Mouse (Mus musculus) neural tube, embryonic 11.5 days (tissue): Measurements from ENCODE around the gene Snrnp70. TPM values are rescaled to one million over a fixed set of nuclear protein-coding genes. Genes with fewer than 3 reads are reported as not detected.
A peak's percentile ranks its signal among the peaks of the same experiment; 100 is the strongest.

Experiments used
- ATAC-seq: fragments of 200-750 bp; cut with Nextera tagmentation; 2 replicates; pipeline ENCODE4 v1.8.0; 2017; ENCODE audit warnings: moderate number of reproducible peaks, mild to moderate bottlenecking, moderate TSS enrichment, moderate library complexity; ENCODE audit not compliant: insufficient read depth, low FRiP score, low TSS enrichment
- DNase-seq: peaks from one replicate; pipeline ENCODE4 v3.0.0-alpha.2; 2015; ENCODE audit warnings: low spot score
- H3K27ac ChIP-seq: fragments of 300-500 bp; sonication (generic); 2 replicates; pipeline ENCODE4 v1.5.1; 2014; ENCODE audit warnings: low read depth, mild to moderate bottlenecking, low read length
- H3K27me3 ChIP-seq: fragments of 300-500 bp; sonication (generic); 2 replicates; pipeline ENCODE4 v1.6.1; 2014; ENCODE audit warnings: mild to moderate bottlenecking, low read length, mixed read lengths; ENCODE audit not compliant: control insufficient read depth, insufficient read depth
- H3K36me3 ChIP-seq: fragments of 300-500 bp; sonication (generic); 2 replicates; pipeline ENCODE4 v1.6.1; 2014; ENCODE audit warnings: mild to moderate bottlenecking, low read length, moderate library complexity, mixed read lengths; ENCODE audit not compliant: control insufficient read depth, insufficient read depth
- H3K4me1 ChIP-seq: fragments of 300-500 bp; sonication (generic); 2 replicates; pipeline ENCODE4 v1.6.1; 2014; ENCODE audit warnings: low read length, mixed read lengths; ENCODE audit not compliant: control insufficient read depth, insufficient read depth
- H3K4me2 ChIP-seq: fragments of 300-500 bp; sonication (generic); 2 replicates; pipeline ENCODE4 v1.6.1; 2014; ENCODE audit warnings: low read depth, mild to moderate bottlenecking, moderate library complexity
- H3K4me3 ChIP-seq: fragments of 300-500 bp; sonication (generic); 2 replicates; pipeline ENCODE4 v1.5.1; 2014; ENCODE audit warnings: low read depth, low read length
- H3K9ac ChIP-seq: fragments of 300-500 bp; sonication (generic); 2 replicates; pipeline ENCODE4 v1.6.1; 2014; ENCODE audit warnings: mild to moderate bottlenecking, low read length
- H3K9me3 ChIP-seq: fragments of 300-500 bp; sonication (generic); 2 replicates; pipeline ENCODE4 v1.6.1; 2016; ENCODE audit warnings: low read length; ENCODE audit not compliant: control insufficient read depth
- WGBS: fragments of 180-500 bp; shearing (Covaris S2); extraction: QIAGEN DNeasy Blood & Tissue Kit; methylation state at CpG from one replicate; pipeline ENCODE4 v1.1.7; 2014; 5-methylcytosine and 5-hydroxymethylcytosine counted together
- polyA plus RNA-seq: library from polyadenylated mRNA; unstranded; fragments of >200 nt; fragmentation: Nextera tagmentation; extraction: Ambion mirVana; gene quantifications from 2 replicates; pipeline ENCODE4 v1.2.1, GENCODE M21; 2014

Gene Snrnp70
- polyA plus RNA-seq, 1 experiment from 2014 or later = 66.4 TPM

DNA sequence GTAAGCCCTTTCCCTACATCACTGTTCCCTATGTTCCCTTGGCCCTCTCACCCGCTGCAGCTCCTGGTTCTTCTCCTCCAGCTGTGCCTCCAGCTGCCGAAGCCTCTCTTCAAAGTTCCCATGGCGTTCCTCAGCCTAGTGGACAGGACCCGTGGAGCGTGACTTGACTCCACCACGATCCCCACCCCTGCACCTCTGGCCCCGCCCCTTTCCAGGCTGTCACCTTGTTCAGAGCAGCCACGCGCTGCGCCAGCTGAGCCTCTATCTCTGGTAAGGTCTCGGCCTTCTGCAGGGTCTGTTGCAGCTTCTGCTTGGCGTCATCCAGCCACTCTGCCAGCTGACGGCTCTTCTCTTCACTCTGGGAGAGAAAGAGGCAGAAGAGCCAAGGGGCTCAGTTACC lies 39.5 kb downstream of the Snrnp70 start:
- H3K4me1 ChIP-seq = no peaks in the 10 kb centered on the region
- H3K27ac ChIP-seq = no peak overlapping the region
- no peak overlapping the region for H3K4me2 ChIP-seq
- no peak overlapping the region for H3K4me3 ChIP-seq
- ATAC-seq (no peak), DNase-seq (no peak)
- 57% methylated on average over 13 of the region's 13 CpGs for WGBS
- H3K9me3 ChIP-seq = no peaks in the 10 kb centered on the region
- H3K27me3 ChIP-seq = no peaks in the 10 kb centered on the region
- H3K9ac ChIP-seq = no peak overlapping the region
- H3K36me3 ChIP-seq = peaks cover 2% of the 10 kb centered on the region; the same call in 1 of the 2 replicates

DNA sequence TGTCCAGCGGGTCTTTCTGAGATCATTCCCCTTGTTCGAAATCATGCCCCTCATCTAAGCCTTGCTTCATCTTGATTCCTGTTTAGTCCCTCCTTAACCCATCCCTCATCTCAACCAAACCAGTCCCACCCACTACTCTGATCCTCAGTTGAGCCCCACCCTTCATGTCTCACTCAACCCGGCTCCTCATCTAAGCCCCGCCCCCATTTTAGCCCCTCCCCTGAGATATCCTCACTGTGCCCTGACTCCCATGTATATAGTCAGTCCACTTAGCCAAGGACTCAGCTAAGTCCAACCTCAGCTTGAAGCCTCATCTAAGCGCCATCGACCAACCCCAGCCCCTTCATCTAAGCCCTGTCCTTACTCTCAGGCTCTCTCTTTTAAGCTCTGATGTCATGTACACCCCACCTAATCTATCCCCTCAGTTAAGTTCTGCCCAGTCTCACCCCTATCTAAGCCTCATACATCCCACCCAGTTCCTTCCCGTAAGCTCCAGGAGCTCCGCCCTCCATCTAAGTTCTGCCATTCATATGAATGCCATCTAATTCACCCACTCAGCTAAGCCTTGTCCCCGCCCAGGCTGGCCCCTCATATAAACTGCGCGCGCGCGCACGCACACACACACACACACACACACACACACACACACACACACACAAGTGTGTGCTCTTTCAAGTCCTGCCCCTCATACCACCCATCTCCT lies 40.1 kb downstream of the Snrnp70 start:
- peaks cover 2% of the 10 kb centered on the region; the same call in 1 of the 2 replicates for H3K36me3 ChIP-seq
- ATAC-seq = no peak

DNA sequence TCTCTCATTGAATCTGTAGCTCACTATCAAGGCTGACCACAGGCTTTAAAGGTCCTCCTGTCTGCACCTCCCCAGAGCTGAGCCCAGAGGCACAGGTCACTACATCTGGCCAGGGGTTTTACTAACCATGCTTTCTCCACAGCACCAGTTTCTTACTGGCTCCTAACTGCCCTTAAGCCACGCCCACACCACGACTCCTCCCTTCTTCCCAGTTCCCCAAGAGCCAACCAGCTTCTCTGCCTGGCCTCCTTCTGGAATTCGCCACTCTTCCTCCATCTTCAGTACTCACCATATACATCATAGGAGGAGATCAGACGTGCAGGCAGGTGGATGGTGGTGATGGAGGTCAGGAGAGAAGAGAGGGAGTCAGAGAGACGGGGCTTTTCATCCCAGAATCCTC lies 42.5 kb downstream of the Snrnp70 start:
- Histone ChIP-seq H3K36me3 (peaks cover 2% of the 10 kb centered on the region; the same call in 1 of the 2 replicates), H3K27me3 (no peaks in the 10 kb centered on the region), H3K4me2 (no peak overlapping the region), H3K9ac (no peak overlapping the region), H3K27ac (no peak overlapping the region), H3K9me3 (no peaks in the 10 kb centered on the region), H3K4me1 (no peaks in the 10 kb centered on the region), H3K4me3 (no peak overlapping the region)
- ATAC-seq = no peak
- WGBS = 25% methylated on average over 5 of the region's 5 CpGs
- no peak for DNase-seq

More for the DNA sequence above, 40.1 kb downstream of the Snrnp70 start:
- Histone ChIP-seq H3K4me2 (no peak overlapping the region), H3K9me3 (no peaks in the 10 kb centered on the region), H3K4me3 (no peak overlapping the region), H3K27me3 (no peaks in the 10 kb centered on the region), H3K27ac (no peak overlapping the region), H3K4me1 (no peaks in the 10 kb centered on the region), H3K9ac (no peak overlapping the region)
- no peak for DNase-seq
- WGBS = 75% methylated on average over 15 of the region's 15 CpGs

DNA sequence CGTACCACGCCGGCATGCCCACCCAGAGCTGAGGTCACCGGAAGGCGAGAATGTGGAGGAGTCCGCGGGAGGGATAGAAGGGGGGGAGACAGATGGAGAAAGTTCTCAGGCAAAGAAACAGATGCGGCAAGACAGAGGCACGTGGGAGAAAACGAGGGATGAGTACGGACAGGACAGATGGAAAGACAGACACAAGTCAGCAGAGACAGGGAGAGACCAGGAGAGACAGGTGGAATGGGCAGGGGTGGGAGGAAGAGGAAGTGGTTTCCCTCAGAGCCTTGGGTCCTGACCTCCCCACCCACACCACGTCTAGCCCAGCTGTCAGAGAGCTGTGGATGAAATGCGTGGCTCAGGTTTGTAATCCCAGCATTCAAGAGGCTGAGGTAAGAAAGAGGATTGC lies 48.6 kb downstream of the Snrnp70 start:
- 82% methylated on average over 13 of the region's 13 CpGs for whole genome bisulfite sequencing
- DNase-seq = no peak
- H3K27me3 ChIP-seq = no peaks in the 10 kb centered on the region
- no peak overlapping the region for H3K27ac ChIP-seq
- no peak for ATAC-seq
- no peak overlapping the region for H3K4me2 ChIP-seq
- H3K9ac ChIP-seq = no peak overlapping the region
- no peaks in the 10 kb centered on the region for H3K9me3 ChIP-seq
- H3K36me3 ChIP-seq = no peaks in the 10 kb centered on the region; the same call in 1 of the 2 replicates
- no peak overlapping the region for H3K4me3 ChIP-seq
- no peaks in the 10 kb centered on the region for H3K4me1 ChIP-seq

DNA sequence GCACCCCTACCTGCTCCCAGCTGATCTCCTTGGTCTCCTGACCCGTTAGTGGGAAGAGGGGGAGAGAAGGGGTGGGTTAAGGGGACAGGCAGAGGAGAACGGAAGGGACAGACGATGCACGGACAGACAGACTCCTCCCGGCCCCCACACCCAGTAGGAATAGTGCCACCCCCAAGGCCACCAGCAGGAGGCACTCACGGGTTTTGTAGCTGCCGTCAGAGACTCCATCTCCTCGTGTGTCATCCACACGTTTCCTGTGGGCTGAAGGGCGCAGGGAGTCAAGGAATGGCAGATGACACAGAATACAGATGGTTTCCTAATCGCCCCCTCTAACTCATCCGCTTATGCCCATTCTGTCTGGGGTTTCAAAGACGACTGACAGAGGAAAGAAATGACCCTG lies 52.0 kb downstream of the Snrnp70 start:
- Histone ChIP-seq H3K4me3 (no peak overlapping the region), H3K4me2 (no peak overlapping the region), H3K27ac (no peak overlapping the region), H3K9ac (no peak overlapping the region), H3K9me3 (no peaks in the 10 kb centered on the region), H3K27me3 (no peaks in the 10 kb centered on the region), H3K4me1 (peaks cover 17% of the 10 kb centered on the region), H3K36me3 (no peaks in the 10 kb centered on the region)
- WGBS = 33% methylated on average over 12 of the region's 13 CpGs
- ATAC-seq (no peak), DNase-seq (no peak)

DNA sequence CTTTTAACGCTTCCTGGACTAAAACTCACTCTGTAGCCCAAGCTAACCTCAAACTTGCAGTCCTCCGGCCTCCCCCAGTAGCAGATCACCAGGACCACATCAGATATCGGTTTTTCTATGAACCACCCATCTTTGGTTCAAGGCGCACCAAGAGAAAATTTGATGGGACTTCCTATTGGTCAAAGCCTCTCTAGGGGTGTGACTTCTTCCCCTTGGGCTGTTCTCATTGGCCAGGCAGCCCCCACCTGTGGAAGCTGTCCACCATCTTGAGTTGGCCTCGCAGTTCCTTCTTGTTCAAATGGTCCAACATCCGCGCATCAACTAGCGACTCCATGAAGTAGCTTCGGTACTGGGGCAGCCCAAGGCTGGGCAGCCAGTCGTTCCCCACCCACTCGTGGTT lies 53.5 kb downstream of the Snrnp70 start:
- no peak for ATAC-seq
- Histone ChIP-seq H3K9ac (no peak overlapping the region), H3K4me3 (no peak overlapping the region), H3K36me3 (no peaks in the 10 kb centered on the region), H3K27ac (no peak overlapping the region), H3K4me2 (no peak overlapping the region), H3K27me3 (peaks cover 6% of the 10 kb centered on the region; the same call in 1 of the 2 replicates), H3K4me1 (peaks cover 17% of the 10 kb centered on the region), H3K9me3 (no peaks in the 10 kb centered on the region)
- 87% methylated on average over 11 of the region's 11 CpGs for WGBS
- DNase-seq = no peak

DNA sequence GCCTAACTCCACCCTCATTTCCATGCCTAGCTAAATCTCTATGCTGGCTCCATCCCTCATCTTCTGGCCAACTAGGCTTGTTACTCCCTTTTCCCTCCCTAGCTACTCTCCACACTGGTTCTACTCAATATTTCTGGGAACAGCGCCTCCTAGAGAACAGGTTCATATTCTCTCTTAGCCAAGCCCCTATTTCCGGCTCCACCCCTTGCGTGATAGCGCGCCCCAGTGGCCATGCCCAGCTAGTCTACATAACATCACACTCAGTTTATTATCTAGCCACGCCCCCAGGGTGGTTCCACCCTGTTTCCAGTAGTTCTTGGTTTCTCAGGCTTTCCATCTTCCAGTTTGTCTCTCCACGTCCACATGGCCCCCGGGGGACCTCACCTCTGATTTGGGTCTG lies 54.2 kb downstream of the Snrnp70 start:
- DNase-seq = peak; percentile 76
- WGBS = 6% methylated on average over 8 of the region's 8 CpGs
- Histone ChIP-seq H3K9ac (no peak overlapping the region), H3K9me3 (no peaks in the 10 kb centered on the region), H3K4me2 (peak overlapping the region; percentile 90; the same call in 1 of the 2 replicates), H3K27me3 (peaks cover 6% of the 10 kb centered on the region; the same call in 1 of the 2 replicates), H3K4me3 (no peak overlapping the region), H3K36me3 (no peaks in the 10 kb centered on the region), H3K4me1 (peaks cover 17% of the 10 kb centered on the region), H3K27ac (no peak overlapping the region)
- no peak for ATAC-seq

DNA sequence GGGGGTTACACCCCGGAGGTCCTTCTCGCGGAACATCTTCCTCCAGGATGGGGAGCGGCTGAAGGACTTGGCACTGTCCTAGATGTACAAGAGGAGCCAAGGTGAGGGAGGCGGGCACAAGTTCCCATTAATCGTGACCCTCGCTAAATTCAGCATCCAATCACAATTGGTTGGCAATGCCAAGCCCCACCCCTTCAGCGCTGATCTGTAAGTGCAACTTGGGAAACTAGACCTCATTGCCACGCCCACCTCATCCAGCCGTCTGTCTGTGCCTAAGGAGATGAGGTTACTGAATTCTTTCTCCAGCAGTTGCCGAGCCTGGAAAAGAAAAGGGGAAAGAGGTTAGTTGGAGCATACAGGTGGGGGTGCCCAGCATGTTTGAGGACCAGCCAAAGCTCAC lies 54.9 kb downstream of the Snrnp70 start:
- no peak overlapping the region for H3K27ac ChIP-seq
- H3K27me3 ChIP-seq = peaks cover 6% of the 10 kb centered on the region; the same call in 1 of the 2 replicates
- H3K9me3 ChIP-seq = no peaks in the 10 kb centered on the region
- peak; percentile 68 for DNase-seq
- ATAC-seq = no peak
- H3K36me3 ChIP-seq = no peaks in the 10 kb centered on the region
- H3K4me1 ChIP-seq = peaks cover 17% of the 10 kb centered on the region
- peak overlapping the region; percentile 43 for H3K4me3 ChIP-seq
- 0 out of 2 replicates have a peak overlapping the region, but pooled peaks have one; percentile 65 for H3K9ac ChIP-seq
- WGBS = 0% methylated on average over 11 of the region's 11 CpGs
- H3K4me2 ChIP-seq = peak overlapping the region; percentile 90

DNA sequence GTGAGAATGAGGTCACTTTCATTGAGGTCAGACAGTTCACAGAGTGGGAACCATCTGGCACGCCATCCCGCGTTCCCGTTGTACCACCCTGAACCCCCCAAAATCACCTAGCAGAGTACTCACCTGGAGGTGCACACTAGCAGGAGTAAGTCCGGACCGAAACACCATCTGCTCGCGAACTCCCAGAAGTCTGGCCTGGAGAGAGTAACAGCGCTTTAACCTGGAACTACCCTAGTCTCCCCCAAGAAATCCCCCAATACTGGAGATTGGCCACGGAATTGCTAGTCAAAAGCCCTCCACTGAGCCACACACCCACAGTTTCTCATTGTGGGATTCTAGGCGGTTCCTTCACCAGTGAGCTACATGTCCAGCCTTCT lies 55.5 kb downstream of the Snrnp70 start:
- Histone ChIP-seq H3K36me3 (no peaks in the 10 kb centered on the region), H3K4me1 (peaks cover 17% of the 10 kb centered on the region), H3K4me3 (peak overlapping the region; percentile 43), H3K4me2 (peak overlapping the region; percentile 90), H3K27me3 (peaks cover 6% of the 10 kb centered on the region; the same call in 1 of the 2 replicates), H3K27ac (no peak overlapping the region), H3K9me3 (no peaks in the 10 kb centered on the region), H3K9ac (peak overlapping the region; percentile 65)
- ATAC-seq = no peak
- no peak for DNase-seq
- WGBS = 1% methylated on average over 11 of the region's 11 CpGs
